Mouse (Mus musculus): ENCODE measurements around the gene Gja1. TPM values are rescaled to one million over a fixed set of nuclear protein-coding genes. Genes with fewer than 3 reads are reported as not detected.
A peak's percentile ranks its signal among the peaks of the same experiment; 100 is the strongest.
"Not testable (repeated sequence)": the region's sequence is repeated elsewhere in the genome, so short reads cannot be mapped to it uniquely, and the experiment has no call there.

Gene Gja1
- total RNA-seq (2022) = 100 to 1,000 TPM; 354 to 461 (median 382) TPM

DNA sequence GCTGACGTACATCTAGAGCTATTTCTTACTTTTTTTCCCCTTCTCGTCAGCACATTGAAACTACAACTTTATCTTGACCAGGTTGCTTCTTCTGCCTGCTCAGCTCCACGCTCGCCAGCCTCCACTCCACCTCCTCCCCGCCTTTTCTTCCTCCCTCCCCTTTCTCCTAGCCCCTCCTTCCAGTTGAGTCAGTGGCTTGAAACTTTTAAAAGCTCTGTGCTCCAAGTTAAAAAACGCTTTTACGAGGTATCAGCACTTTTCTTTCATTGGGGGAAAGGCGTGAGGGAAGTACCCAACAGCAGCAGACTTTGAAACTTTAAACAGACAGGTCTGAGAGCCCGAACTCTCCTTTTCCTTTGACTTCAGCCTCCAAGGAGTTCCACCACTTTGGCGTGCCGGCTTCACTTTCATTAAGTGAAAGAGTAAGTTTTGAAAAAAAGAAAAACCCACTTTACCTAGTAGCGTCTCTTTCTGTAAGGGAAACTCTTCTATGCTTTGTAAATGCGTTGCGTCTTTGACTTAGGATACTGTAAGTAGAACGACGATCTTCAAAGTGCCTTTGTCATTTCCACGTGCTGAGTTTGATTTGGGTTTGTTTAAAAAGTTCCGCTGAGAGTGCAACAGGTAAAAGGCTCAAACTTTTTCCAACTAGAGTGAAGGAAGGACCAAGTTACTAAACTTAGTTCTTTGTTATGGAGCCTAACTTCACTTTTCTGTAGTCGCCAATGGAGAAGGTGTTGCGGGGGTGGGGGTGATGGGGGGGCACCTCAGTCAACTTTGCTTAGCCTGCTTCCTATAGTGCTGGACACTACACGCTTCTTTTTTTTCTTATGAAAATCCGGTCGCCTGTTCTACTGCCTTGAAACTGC is at the start of gene Gja1:
Gene Gja1 (plus strand): TSS at position 234 of the 869 bp plus-strand sequence.
- peak; percentile 85 for DNase-seq (ENCODE audit: low spot score)

- peak; percentile 73 for DNase-seq (ENCODE audit: low spot score)
Measured at GRCm38 (mm10) chr10:56338851-56339489, 38.2 kb upstream of the Gja1 start.

- DNase-seq (ENCODE audit: low spot score) = no peak
Measured at GRCm38 (mm10) chr10:56360472-56360871, 16.7 kb upstream of the Gja1 start.

GRCm38 (mm10) chr10:56369073-56369472 is 8.1 kb upstream of the Gja1 start:
- DNase-seq (ENCODE audit: low spot score) = peak; percentile 72

DNA sequence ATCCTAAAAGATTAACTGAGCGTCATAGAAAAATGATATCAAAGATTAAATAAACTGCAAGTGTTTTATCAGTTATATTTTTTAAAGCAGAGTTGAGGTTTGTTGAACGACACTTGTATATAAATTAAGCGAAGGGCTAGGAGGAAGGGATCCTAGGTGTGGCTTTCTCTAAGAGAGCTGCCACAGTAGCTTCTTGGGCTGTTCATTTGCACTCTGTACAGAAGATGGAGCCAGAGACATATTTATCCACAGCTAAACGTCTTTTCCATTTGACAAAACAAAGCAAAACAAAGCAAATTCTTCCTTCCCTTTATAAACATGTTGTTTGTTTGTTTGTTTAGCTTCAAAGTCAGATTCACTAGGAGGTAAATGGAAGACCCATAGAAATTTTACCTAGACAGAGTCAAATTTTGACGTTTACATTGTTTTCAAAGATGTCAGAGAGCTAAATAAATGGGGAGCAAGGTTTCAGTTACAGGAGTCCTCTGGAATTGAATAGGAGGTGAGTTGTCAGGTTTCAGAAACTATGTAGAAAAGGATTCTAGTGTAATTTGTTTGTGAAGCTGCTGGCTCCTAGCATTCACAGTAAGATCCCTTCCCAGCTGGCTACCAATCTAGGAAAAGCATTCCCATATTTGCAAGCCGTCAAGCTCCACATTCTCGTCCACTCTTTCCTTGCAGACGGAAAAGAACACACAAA is 4.0 kb upstream of the Gja1 start:
- DNase-seq (ENCODE audit: low spot score) = peak; percentile 66

DNA sequence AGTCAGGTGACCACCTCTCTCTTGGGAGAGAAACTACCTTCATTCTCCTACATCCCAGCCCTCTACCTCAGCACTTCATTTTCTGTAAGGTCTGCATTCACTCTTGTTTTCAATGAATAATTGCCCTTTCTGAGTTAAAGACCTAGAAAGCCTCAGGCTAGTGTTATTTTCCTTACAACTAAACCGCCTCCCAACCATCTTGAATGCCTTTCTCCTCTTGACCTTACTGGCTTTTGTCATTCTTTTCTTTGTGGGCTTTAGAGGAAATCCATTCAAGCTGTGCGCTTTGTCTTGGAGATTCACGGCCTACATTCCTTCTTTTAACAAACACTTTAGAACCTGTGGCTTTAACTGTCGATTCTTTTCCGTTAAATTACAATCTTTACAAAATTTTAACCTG is 3.0 kb upstream of the Gja1 start:
- no peak for DNase-seq (ENCODE audit: low spot score)

- no peak for DNase-seq (ENCODE audit: low spot score)
Measured at GRCm38 (mm10) chr10:56375906-56376468, 1.1 kb upstream of the Gja1 start.

DNA sequence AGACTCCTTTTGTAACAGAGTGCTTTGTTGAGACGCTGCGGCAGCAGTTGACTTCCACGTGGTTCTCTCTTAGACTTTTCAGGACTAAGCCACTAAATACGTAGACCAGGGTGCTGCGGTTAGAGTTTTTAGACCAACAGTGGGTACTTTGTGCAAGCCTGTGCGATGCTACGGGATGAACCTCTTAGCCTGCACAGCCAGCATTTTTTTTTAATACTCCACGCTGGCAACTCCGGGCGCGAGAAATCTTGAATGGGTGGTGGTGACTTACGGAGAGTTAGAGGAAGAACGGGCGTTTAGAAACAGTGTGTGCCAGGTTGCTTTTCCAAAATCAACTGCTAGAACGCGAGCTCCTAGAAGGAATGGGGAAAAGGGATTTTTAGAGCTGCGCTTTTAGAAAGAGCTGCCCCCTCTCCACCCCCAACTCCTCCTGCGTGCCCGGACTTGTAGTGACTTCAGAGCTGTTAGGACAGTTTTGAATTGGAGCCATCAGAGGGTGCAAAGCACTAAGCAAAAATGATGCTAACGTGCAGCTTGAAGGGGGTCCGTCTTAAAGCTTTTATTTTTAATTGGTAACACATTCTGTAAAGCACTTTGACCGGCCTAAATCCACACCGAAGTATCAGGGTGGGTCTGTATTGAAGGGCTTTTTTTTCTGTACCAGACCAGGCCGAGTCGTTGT is 977 bp downstream of the Gja1 start:
- no peak for DNase-seq (ENCODE audit: low spot score)

GRCm38 (mm10) chr10:56378648-56379254 is 1.6 kb downstream of the Gja1 start:
- DNase-seq (ENCODE audit: low spot score) = peak; percentile 61

- DNase-seq (ENCODE audit: low spot score) = no peak
Measured at GRCm38 (mm10) chr10:56379720-56380119, 2.6 kb downstream of the Gja1 start.

GRCm38 (mm10) chr10:56385195-56386109 is 8.3 kb downstream of the Gja1 start:
- no peak for DNase-seq (ENCODE audit: low spot score)

GRCm38 (mm10) chr10:56393095-56393784 is 16.1 kb downstream of the Gja1 start:
- DNase-seq (ENCODE audit: low spot score) = no peak

DNA sequence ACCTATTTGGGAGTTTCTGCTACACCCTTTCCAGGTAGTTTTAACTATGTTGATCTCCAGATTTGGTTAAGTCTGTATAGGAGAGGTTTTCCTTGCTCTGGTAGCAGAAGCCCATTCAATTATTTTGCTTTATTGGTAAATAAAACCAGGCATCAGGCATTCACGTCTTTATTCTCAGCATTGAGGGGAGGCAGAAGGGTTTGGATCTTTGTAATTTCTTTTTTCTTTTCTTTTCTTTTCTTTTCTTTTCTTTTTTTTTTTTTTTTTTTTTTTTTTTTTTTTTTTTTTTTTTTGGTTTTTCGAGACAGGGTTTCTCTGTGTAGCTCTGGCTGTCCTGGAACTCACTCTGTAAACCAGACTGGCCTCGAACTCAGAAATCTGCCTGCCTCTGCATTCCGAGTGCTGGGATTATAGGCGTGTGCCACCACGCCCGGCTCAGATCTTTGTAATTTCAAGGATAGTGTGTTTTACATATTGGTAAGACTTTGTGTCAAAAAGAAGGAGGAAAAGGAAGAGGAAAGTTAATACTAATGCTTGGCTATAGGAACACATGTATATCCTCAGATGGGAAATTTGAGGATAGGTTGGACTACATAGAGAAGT is 16.8 kb downstream of the Gja1 start:
- DNase-seq (ENCODE audit: low spot score) = not testable (repeated sequence)

DNA sequence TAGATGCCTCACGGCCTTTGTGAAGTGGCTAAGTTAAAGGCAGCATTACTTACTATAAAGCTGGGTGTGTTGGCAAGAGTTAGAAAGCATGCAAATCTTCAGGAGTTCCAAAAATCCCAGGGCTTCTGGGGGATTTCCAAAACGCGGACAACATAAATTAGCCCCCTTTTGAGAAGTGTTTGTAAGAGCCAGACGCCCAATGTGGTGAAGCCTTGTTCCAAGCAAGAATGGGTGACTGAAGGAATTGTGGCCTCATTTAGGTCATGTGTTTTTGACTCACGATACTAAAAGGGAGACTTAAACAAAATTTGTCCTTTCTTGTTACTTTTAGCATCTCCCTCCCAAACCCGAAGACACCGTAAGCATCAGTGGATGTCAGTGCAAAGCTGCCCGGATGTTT is 20.7 kb downstream of the Gja1 start:
- DNase-seq (ENCODE audit: low spot score) = no peak

- DNase-seq (ENCODE audit: low spot score) = no peak
Measured at GRCm38 (mm10) chr10:56398310-56398709, 21.2 kb downstream of the Gja1 start.

GRCm38 (mm10) chr10:56401396-56401795 is 24.3 kb downstream of the Gja1 start:
- DNase-seq (ENCODE audit: low spot score) = not testable (repeated sequence)

DNA sequence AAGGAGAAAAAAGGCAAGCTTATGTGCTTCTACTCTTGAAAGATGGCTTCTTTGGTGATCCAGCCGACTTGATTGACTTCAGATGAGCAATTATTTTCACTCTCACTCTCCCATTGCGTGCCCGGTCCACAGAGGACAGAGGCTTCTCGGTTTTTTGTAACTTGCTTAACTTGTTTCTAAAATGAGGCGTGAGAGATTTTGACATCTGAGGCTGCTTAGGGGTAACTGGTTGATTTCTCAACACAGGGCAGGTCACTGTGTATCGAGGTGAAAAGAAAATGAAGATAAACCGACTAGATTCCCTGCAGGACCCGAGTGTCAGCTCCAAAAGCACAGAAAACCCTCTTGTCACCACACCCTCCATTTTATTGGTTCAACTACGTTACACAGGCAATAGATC is 28.8 kb downstream of the Gja1 start:
- DNase-seq (ENCODE audit: low spot score) = no peak

- no peak for DNase-seq (ENCODE audit: low spot score)
Measured at GRCm38 (mm10) chr10:56406386-56407130, 29.4 kb downstream of the Gja1 start.
